Mouse (Mus musculus) heart, adult 2 months (tissue): Measurements from ENCODE around the gene Elob.

Source experiments
- CTCF ChIP-seq: fragments of 200-600 bp; IDR thresholded peaks from 2 replicates; pipeline ENCODE4 v1.8.1; 2022; ENCODE audit warnings: antibody characterized with exemption, mild to moderate bottlenecking, moderate library complexity
- EP300 ChIP-seq: fragments of 200-500 bp; IDR thresholded peaks from 2 replicates; pipeline ENCODE4 v1.6.1; 2011; ENCODE audit warnings: low read depth, low read length, control low read depth; ENCODE audit not compliant: insufficient read depth

GRCm38 (mm10) chr17:23867756-23868155 is 38.8 kb upstream of the Elob start, which contains the start of gene Prss21:
- TF ChIP-seq CTCF = no peak
- TF ChIP-seq EP300 = no peak
